Mouse (Mus musculus) thymus, adult 18-20 months (tissue): ENCODE data around the gene Six6.

Experiments used
- DNase-seq, 2 experiments: peaks; one replicate each; pipeline ENCODE4 v3.0.0; 2022; ENCODE audit warnings: mixed read lengths in 2 of 2

Gene Six6

GRCm38 (mm10) chr12:72957829-72958424 is 18.2 kb downstream of the Six6 start:
- DNase-seq = no peak

GRCm38 (mm10) chr12:72958446-72958845 is 18.8 kb downstream of the Six6 start:
- no peak for DNase-seq

GRCm38 (mm10) chr12:72962761-72963160 is 23.1 kb downstream of the Six6 start:
- DNase-seq = no peak

GRCm38 (mm10) chr12:72967541-72967940 is 27.8 kb downstream of the Six6 start:
- DNase-seq = no peak

GRCm38 (mm10) chr12:72970620-72971019 is 30.9 kb downstream of the Six6 start:
- no peak for DNase-seq

GRCm38 (mm10) chr12:72973161-72973560 is 33.5 kb downstream of the Six6 start:
- no peak for DNase-seq

- no peak for DNase-seq
These were observed 36.5 kb downstream of the Six6 start for GRCm38 (mm10) chr12:72976172-72976571.

- DNase-seq = peak; percentile 40 to 41
These were observed 37.0 kb downstream of the Six6 start for GRCm38 (mm10) chr12:72976718-72977117.

GRCm38 (mm10) chr12:72977851-72978250 is 38.2 kb downstream of the Six6 start:
- no peak for DNase-seq

- no peak for DNase-seq
These were observed 39.5 kb downstream of the Six6 start for GRCm38 (mm10) chr12:72979236-72979635.

GRCm38 (mm10) chr12:72982616-72983015 is 42.9 kb downstream of the Six6 start:
- no peak for DNase-seq

GRCm38 (mm10) chr12:72983071-72983857 is 43.6 kb downstream of the Six6 start:
- DNase-seq = no peak
